Mouse (Mus musculus): Measurements from ENCODE around the gene Actl9.

- TF ChIP-seq CTCF (IDR thresholded peaks at IDR 0.05; ENCODE audit: borderline replicate concordance, insufficient read depth, low read depth, low read length) (no peak), POLR2A (IDR thresholded peaks at IDR 0.05; ENCODE audit: borderline replicate concordance, insufficient read depth, low read length) (no peak)
Observed at GRCm38 (mm10) chr17:33432019-33432946, at the start of gene Actl9.
